Mouse (Mus musculus) testis, adult 2 months (tissue): Measurements from ENCODE around the gene Dctn1.
"Not testable (repeated sequence)": the region's sequence is repeated elsewhere in the genome, so short reads cannot be mapped to it uniquely, and the experiment has no call there.

Experiments
- CTCF ChIP-seq: fragments of 200-500 bp; IDR thresholded peaks from 2 replicates; pipeline ENCODE4 v1.5.1; 2012; ENCODE audit warnings: low read depth, mild to moderate bottlenecking, inconsistent platforms, low read length, moderate library complexity; ENCODE audit not compliant: control insufficient read depth, insufficient read depth, insufficient replicate concordance
- POLR2A ChIP-seq: fragments of 200-500 bp; IDR thresholded peaks from 2 replicates; pipeline ENCODE4 v1.6.1; 2012; ENCODE audit warnings: low read depth, mild to moderate bottlenecking, inconsistent platforms, low read length, moderate library complexity; ENCODE audit not compliant: control insufficient read depth

GRCm38 (mm10) chr6:83159456-83159855 is 6.3 kb upstream of the Dctn1 start:
- TF ChIP-seq CTCF, POLR2A: not testable (repeated sequence)
